Mouse (Mus musculus): ENCODE measurements around the gene Serpina1f. TPM values are rescaled to one million over a fixed set of nuclear protein-coding genes. Genes with fewer than 3 reads are reported as not detected.
"Not testable (repeated sequence)": the region's sequence is repeated elsewhere in the genome, so short reads cannot be mapped to it uniquely, and the experiment has no call there.

Gene Serpina1f
- polyA plus RNA-seq, 1 experiment from 2014 or later, result not detected

DNA sequence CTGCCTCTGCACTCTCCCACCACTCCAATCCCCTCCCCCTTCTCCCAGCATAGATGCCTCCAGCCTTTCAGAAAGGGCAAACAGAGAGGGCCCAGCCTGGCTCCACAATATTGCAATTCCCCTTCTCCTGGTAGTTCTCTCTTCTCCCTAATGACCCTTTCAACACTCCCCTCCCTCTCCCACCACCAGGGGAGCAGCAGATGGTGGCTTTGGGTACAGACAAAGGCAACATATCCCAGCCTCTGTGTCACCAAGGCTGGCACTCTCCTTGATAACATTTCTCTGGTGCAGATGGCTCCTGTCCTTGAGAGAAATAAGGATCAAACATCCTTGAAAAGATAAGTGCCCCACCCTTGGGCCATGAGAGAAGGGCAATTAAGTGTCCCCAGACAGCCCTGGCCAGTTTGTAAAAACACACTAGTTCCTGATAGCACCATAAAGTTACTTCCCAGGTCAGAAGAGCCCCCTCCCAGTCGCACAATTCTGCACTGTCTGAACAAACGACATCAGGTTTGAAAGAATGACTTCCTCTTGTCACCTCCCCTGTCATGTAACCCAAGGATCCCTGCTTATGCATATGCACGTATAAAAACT lies 7.0 kb downstream of the Serpina1f start:
- H3K9me3 ChIP-seq (ENCODE audit: control insufficient read depth, low read length), result peaks cover 3% of the 10 kb centered on the region; the same call in 1 of the 2 replicates
- H3K9ac ChIP-seq (replicated peaks; ENCODE audit: low read depth, low read length), result no peak overlapping the region
- ATAC-seq, result no peak
- no peaks in the 10 kb centered on the region for H3K4me1 ChIP-seq (replicated peaks; ENCODE audit: control insufficient read depth, insufficient read depth, low read length)
- H3K27ac ChIP-seq (ENCODE audit: low read length), result no peak overlapping the region
- H3K36me3 ChIP-seq (ENCODE audit: control insufficient read depth, insufficient read depth), result no peaks in the 10 kb centered on the region
- H3K4me2 ChIP-seq (ENCODE audit: low read length), result no peak overlapping the region
- WGBS, result 68% methylated on average over 3 of the region's 3 CpGs
- H3K4me3 ChIP-seq (replicated peaks; ENCODE audit: low read length), result no peak overlapping the region
- no peaks in the 10 kb centered on the region for H3K27me3 ChIP-seq (replicated peaks; ENCODE audit: control insufficient read depth, insufficient read depth, low read length)

DNA sequence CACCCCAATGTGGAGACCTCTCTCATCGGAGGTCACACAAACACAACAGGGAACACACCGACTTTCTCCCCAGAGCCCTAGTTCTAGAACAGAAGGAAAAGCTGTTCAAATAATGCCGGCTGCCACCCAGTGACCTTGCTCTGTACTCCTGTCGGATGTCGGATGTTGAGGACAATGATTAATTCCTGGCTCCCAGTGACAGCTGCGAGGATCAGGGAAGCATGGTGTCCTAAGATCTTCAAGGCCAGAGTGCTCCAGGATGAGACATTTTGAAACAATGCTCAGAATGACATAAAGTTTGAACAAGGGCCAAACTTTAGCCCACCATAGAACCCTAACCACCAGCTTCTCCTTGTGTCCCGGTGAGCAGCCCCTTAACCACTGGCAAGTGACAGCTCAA lies 8.3 kb downstream of the Serpina1f start:
- Histone ChIP-seq H3K9ac (replicated peaks; ENCODE audit: low read depth, low read length) (no peak overlapping the region), H3K4me1 (replicated peaks; ENCODE audit: control insufficient read depth, insufficient read depth, low read length) (no peaks in the 10 kb centered on the region), H3K27ac (ENCODE audit: low read length) (no peak overlapping the region), H3K27me3 (replicated peaks; ENCODE audit: control insufficient read depth, insufficient read depth, low read length) (no peaks in the 10 kb centered on the region), H3K36me3 (ENCODE audit: control insufficient read depth, insufficient read depth) (no peaks in the 10 kb centered on the region), H3K9me3 (ENCODE audit: control insufficient read depth, low read length) (peaks cover 3% of the 10 kb centered on the region; the same call in 1 of the 2 replicates), H3K4me2 (ENCODE audit: low read length) (no peak overlapping the region), H3K4me3 (replicated peaks; ENCODE audit: low read length) (no peak overlapping the region)
- WGBS, result 84% methylated on average over 7 of the region's 7 CpGs
- ATAC-seq, result no peak

GRCm38 (mm10) chr12:103686050-103686449 lies 9.3 kb downstream of the Serpina1f start:
- Histone ChIP-seq H3K36me3 (ENCODE audit: control insufficient read depth, insufficient read depth) (no peaks in the 10 kb centered on the region), H3K4me1 (replicated peaks; ENCODE audit: control insufficient read depth, insufficient read depth, low read length) (no peaks in the 10 kb centered on the region), H3K9ac (replicated peaks; ENCODE audit: low read depth, low read length) (no peak overlapping the region), H3K4me3 (replicated peaks; ENCODE audit: low read length) (no peak overlapping the region), H3K9me3 (ENCODE audit: control insufficient read depth, low read length) (peaks cover 3% of the 10 kb centered on the region; the same call in 1 of the 2 replicates), H3K4me2 (ENCODE audit: low read length) (no peak overlapping the region), H3K27me3 (replicated peaks; ENCODE audit: control insufficient read depth, insufficient read depth, low read length) (no peaks in the 10 kb centered on the region), H3K27ac (ENCODE audit: low read length) (no peak overlapping the region)
- 83% methylated on average over 3 of the region's 3 CpGs for WGBS
- no peak for ATAC-seq

DNA sequence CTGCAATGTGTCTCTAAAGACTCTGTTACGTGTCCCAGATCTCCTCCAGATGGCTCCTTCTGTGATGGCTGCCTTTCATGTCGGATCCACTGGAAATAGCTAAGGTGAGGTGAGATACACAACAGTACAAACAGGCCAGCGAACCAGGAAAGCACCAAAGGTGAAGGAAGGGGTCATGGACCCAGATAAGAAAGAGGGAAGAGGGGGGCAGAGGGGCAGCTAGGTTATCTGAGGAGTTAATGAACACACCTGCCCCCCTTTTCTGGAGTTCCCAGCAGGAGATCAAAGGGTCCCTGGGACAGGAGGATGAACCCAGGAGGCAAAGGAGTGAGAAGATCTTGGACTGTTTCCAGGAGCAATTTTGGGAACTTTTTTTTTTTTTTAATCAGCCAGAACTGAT lies 9.9 kb downstream of the Serpina1f start:
- WGBS, result 87% methylated on average over 3 of the region's 3 CpGs
- H3K4me1 ChIP-seq (replicated peaks; ENCODE audit: control insufficient read depth, insufficient read depth, low read length), result no peaks in the 10 kb centered on the region
- no peak overlapping the region for H3K9ac ChIP-seq (replicated peaks; ENCODE audit: low read depth, low read length)
- H3K4me3 ChIP-seq (replicated peaks; ENCODE audit: low read length), result no peak overlapping the region
- no peaks in the 10 kb centered on the region for H3K27me3 ChIP-seq (replicated peaks; ENCODE audit: control insufficient read depth, insufficient read depth, low read length)
- no peak for ATAC-seq
- H3K9me3 ChIP-seq (ENCODE audit: control insufficient read depth, low read length), result 0 out of 2 replicates have a peak, but pooled peaks cover under 1% of the 10 kb centered on the region
- H3K27ac ChIP-seq (ENCODE audit: low read length), result no peak overlapping the region
- no peak overlapping the region for H3K4me2 ChIP-seq (ENCODE audit: low read length)
- no peaks in the 10 kb centered on the region for H3K36me3 ChIP-seq (ENCODE audit: control insufficient read depth, insufficient read depth)

DNA sequence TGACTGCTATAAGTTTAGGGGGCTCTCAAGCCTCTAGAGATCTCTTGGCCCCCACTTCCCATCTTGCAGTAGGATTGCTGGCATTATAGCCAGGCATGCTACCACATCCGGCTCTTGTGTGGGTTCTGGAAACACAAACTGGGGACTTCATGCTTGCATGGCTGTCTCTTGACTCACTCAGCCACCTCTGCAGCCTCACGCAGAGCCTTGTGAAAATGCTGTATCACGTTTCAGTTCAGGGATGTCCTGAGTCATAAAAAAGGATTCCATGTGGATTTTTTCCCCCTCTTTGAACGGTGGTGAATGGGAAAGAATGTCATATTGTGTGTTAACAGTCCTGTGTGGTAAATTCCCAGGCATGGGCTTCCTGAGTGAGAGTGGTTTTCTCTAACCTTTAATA lies 11.6 kb downstream of the Serpina1f start:
- Histone ChIP-seq H3K27me3 (replicated peaks; ENCODE audit: control insufficient read depth, insufficient read depth, low read length) (no peaks in the 10 kb centered on the region), H3K4me2 (ENCODE audit: low read length) (no peak overlapping the region), H3K4me1 (replicated peaks; ENCODE audit: control insufficient read depth, insufficient read depth, low read length) (no peaks in the 10 kb centered on the region), H3K9ac (replicated peaks; ENCODE audit: low read depth, low read length) (no peak overlapping the region), H3K4me3 (replicated peaks; ENCODE audit: low read length) (no peak overlapping the region), H3K36me3 (ENCODE audit: control insufficient read depth, insufficient read depth) (no peaks in the 10 kb centered on the region), H3K9me3 (ENCODE audit: control insufficient read depth, low read length) (no peaks in the 10 kb centered on the region), H3K27ac (ENCODE audit: low read length) (no peak overlapping the region)
- 74% methylated on average over 4 of the region's 4 CpGs for WGBS
- ATAC-seq, result no peak

- Histone ChIP-seq H3K4me3 (replicated peaks; ENCODE audit: low read length) (no peak overlapping the region), H3K4me2 (ENCODE audit: low read length) (no peak overlapping the region), H3K9ac (replicated peaks; ENCODE audit: low read depth, low read length) (no peak overlapping the region), H3K9me3 (ENCODE audit: control insufficient read depth, low read length) (no peaks in the 10 kb centered on the region), H3K27me3 (replicated peaks; ENCODE audit: control insufficient read depth, insufficient read depth, low read length) (no peaks in the 10 kb centered on the region), H3K36me3 (ENCODE audit: control insufficient read depth, insufficient read depth) (no peaks in the 10 kb centered on the region), H3K4me1 (replicated peaks; ENCODE audit: control insufficient read depth, insufficient read depth, low read length) (no peaks in the 10 kb centered on the region), H3K27ac (ENCODE audit: low read length) (no peak overlapping the region)
- WGBS, result 75% methylated on average over 2 of the region's 2 CpGs
- ATAC-seq, result no peak
Measured at GRCm38 (mm10) chr12:103681739-103682138, 13.6 kb downstream of the Serpina1f start.

- no peaks in the 10 kb centered on the region for H3K36me3 ChIP-seq (ENCODE audit: control insufficient read depth, insufficient read depth)
- no peaks in the 10 kb centered on the region for H3K9me3 ChIP-seq (ENCODE audit: control insufficient read depth, low read length)
- no peaks in the 10 kb centered on the region for H3K4me1 ChIP-seq (replicated peaks; ENCODE audit: control insufficient read depth, insufficient read depth, low read length)
- 73% methylated on average over 2 of the region's 2 CpGs for whole genome bisulfite sequencing
- no peak overlapping the region for H3K9ac ChIP-seq (replicated peaks; ENCODE audit: low read depth, low read length)
- H3K4me3 ChIP-seq (replicated peaks; ENCODE audit: low read length), result no peak overlapping the region
- H3K27ac ChIP-seq (ENCODE audit: low read length), result no peak overlapping the region
- H3K27me3 ChIP-seq (replicated peaks; ENCODE audit: control insufficient read depth, insufficient read depth, low read length), result no peaks in the 10 kb centered on the region
- no peak for ATAC-seq
- no peak overlapping the region for H3K4me2 ChIP-seq (ENCODE audit: low read length)
Measured at GRCm38 (mm10) chr12:103681169-103681568, 14.2 kb downstream of the Serpina1f start.

DNA sequence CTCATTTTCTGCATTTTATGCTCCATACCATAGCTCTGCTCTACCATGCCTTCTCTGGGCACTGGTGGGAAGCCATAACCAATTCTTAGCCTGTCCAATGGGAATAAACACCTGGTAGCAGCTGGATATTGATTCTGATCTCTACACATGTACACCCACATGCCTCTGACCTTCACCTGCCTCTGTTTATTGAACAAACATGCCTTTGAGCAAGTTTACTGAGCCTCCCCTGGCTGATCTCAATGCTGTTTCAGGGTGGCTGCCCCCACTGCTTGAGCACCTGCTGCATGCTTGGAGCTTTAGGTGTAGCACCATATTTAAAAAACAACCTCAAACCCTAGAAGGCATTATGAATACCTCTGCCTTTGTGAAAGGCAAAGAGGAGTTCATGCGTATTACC lies 15.5 kb downstream of the Serpina1f start:
- H3K9me3 ChIP-seq (ENCODE audit: control insufficient read depth, low read length); H3K9ac ChIP-seq (replicated peaks; ENCODE audit: low read depth, low read length); H3K27me3 ChIP-seq (replicated peaks; ENCODE audit: control insufficient read depth, insufficient read depth, low read length); H3K4me1 ChIP-seq (replicated peaks; ENCODE audit: control insufficient read depth, insufficient read depth, low read length); H3K4me2 ChIP-seq (ENCODE audit: low read length); H3K4me3 ChIP-seq (replicated peaks; ENCODE audit: low read length); H3K27ac ChIP-seq (ENCODE audit: low read length); H3K36me3 ChIP-seq (ENCODE audit: control insufficient read depth, insufficient read depth); ATAC-seq: not testable (repeated sequence)
- 100% methylated on average over 1 of the region's 1 CpGs for WGBS

GRCm38 (mm10) chr12:103676039-103676438 lies 19.3 kb downstream of the Serpina1f start, which contains the start of gene Serpina16:
TSS of gene Serpina16 (minus strand) at chr12:103676139.
- no peaks in the 10 kb centered on the region for H3K27me3 ChIP-seq (replicated peaks; ENCODE audit: control insufficient read depth, insufficient read depth, low read length)
- H3K27ac ChIP-seq (ENCODE audit: low read length), result no peak within 1 kb of the TSS
- 89% methylated on average over 1 of the region's 1 CpGs for WGBS
- H3K9me3 ChIP-seq (ENCODE audit: control insufficient read depth, low read length), result no peaks in the 10 kb centered on the region
- no peak within 1 kb of the TSS for H3K4me2 ChIP-seq (ENCODE audit: low read length)
- no peak within 1 kb of the TSS for H3K9ac ChIP-seq (replicated peaks; ENCODE audit: low read depth, low read length)
- H3K4me3 ChIP-seq (replicated peaks; ENCODE audit: low read length), result no peak within 1 kb of the TSS
- ATAC-seq, result no peak
- H3K36me3 ChIP-seq (ENCODE audit: control insufficient read depth, insufficient read depth), result no peaks in the 10 kb centered on the region
- H3K4me1 ChIP-seq (replicated peaks; ENCODE audit: control insufficient read depth, insufficient read depth, low read length), result no peaks in the 10 kb centered on the region

- H3K4me3 ChIP-seq (replicated peaks; ENCODE audit: low read length), result no peak overlapping the region
- WGBS, result 95% methylated on average over 2 of the region's 2 CpGs
Measured at GRCm38 (mm10) chr12:103673179-103673578, 22.1 kb downstream of the Serpina1f start.

More at GRCm38 (mm10) chr12:103673179-103673578, 22.1 kb downstream of the Serpina1f start:
- H3K4me2 ChIP-seq (ENCODE audit: low read length), result no peak overlapping the region
- no peak overlapping the region for H3K9ac ChIP-seq (replicated peaks; ENCODE audit: low read depth, low read length)
- ATAC-seq, result no peak
- H3K27me3 ChIP-seq (replicated peaks; ENCODE audit: control insufficient read depth, insufficient read depth, low read length), result no peaks in the 10 kb centered on the region
- no peaks in the 10 kb centered on the region for H3K9me3 ChIP-seq (ENCODE audit: control insufficient read depth, low read length)
- H3K4me1 ChIP-seq (replicated peaks; ENCODE audit: control insufficient read depth, insufficient read depth, low read length), result no peaks in the 10 kb centered on the region; the same call in 1 of the 2 replicates
- H3K36me3 ChIP-seq (ENCODE audit: control insufficient read depth, insufficient read depth), result no peaks in the 10 kb centered on the region
- no peak overlapping the region for H3K27ac ChIP-seq (ENCODE audit: low read length)

All from forebrain, embryonic 16.5 days (tissue).